Mouse (Mus musculus) liver, adult (tissue): ENCODE results near the gene Faap24.

ENCODE experiments used
- GATA4 ChIP-seq: IDR thresholded peaks from 2 replicates; pipeline ENCODE4 v1.6.1; 2014; ENCODE audit warnings: mild to moderate bottlenecking, low read length; ENCODE audit not compliant: insufficient replicate concordance

Faap24 gene

GRCm38 (mm10) chr7:35379492-35380119 lies 17.0 kb downstream of the Faap24 start:
- TF ChIP-seq GATA4: no peak

DNA sequence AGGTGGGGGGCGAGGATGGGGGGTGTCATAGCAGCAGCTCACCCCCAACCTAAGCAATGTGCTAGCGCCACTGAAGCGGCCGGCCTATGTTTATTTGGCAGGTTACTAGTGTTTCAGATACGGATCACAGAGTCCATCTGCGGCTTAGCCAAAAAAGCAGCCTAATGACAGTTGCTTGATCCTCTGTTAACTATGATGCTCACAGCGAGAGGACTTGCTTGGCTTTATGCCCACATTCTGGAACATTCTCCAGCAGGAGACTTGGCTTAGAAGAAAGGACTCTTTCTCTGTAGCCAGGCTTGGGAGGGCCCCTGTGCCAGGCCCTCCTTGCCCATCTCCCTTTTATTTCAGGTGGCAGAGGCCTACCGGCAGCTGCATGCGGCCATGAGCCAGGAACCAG lies 20.0 kb downstream of the Faap24 start:
- no peak for TF ChIP-seq GATA4

DNA sequence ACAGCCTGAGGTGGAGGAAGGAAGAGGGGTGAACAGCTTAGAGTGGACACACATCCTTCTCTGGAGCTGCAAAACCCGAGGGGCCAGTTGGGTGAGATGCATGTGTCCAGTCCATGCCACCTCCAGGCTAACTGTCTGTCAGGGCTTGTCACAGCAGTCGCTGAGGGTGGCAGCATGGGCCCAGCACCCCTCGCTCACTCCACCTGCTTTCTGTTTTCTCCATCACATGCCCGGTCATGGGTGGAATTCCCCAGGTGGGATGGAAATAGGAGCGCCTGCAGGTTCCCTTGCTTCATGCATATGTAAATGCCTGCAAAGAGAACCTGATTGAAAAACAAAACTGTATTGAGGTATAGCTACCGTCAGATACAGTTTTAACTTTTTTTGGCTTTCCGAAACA lies 22.4 kb downstream of the Faap24 start:
- TF ChIP-seq GATA4: no peak

- TF ChIP-seq GATA4: peak; percentile 67; the same call in 1 of the 2 replicates
Observed at GRCm38 (mm10) chr7:35373146-35373989, 23.3 kb downstream of the Faap24 start.

DNA sequence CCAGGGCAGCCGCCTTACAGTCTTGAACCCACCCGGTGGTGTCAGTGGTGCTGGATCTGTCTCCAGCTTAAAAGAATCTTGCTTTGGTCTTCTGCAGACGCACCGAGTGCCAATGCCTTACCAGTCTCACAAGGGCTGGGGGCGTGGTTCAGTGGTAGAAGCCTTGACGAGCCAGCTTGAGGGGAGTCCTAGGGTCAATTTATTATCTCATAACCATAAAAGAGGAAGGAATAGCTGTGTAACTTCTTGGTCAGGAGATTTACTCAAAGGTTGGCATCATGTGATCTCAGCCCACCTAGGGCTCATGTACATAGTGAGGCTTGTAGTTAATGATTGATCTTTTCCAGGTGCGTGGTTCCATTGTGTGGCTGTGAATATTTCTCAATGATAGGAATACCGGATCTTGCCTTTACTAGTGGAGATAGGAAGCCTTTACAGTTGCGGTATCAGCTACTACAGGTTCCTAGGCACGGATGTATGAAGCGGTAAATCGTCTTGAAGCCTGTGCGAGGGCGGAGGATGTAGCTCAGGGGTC lies 24.1 kb downstream of the Faap24 start:
- TF ChIP-seq GATA4: no peak

DNA sequence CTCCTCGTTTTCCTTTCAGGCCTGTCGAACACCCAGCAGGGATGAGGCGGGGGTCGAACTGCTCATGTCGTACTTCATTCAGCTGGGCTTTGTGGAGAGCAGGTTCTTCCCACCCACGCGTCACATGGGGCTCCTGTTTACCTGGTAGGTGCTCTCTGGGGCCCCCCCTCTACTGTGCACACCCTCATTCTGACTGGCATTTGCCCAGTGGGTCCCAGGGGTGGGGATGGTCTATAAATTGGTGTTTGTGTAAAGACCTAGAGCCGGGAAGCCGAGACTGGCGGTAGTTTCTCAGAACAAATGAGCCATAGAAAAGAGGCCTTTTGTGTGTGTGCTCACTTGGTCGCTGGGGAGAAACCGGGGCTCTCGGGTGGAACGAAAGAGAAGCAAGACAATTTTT lies 25.5 kb downstream of the Faap24 start:
- TF ChIP-seq GATA4: no peak

GRCm38 (mm10) chr7:35365161-35365910 lies 31.3 kb downstream of the Faap24 start:
- TF ChIP-seq GATA4: no peak

DNA sequence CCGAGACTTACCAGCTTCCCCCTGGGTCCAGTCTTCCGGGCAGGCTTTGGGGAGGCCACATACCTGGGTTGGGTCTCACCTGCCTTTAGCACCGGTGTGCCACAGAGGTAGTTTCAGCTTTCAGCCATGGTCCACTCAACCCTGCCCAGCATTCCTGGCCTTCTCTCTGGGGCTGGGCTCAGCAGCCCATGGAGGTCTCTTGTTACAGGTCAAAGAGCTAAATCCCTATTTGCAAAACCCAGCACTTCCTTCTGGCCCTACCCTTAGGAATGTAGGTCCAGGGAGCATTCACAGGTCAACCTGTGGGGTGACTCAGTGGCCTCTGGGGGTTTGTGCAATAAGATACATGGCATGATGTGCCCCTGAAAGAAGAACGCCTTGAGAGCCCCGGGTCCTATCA lies 33.8 kb downstream of the Faap24 start:
- TF ChIP-seq GATA4: no peak

DNA sequence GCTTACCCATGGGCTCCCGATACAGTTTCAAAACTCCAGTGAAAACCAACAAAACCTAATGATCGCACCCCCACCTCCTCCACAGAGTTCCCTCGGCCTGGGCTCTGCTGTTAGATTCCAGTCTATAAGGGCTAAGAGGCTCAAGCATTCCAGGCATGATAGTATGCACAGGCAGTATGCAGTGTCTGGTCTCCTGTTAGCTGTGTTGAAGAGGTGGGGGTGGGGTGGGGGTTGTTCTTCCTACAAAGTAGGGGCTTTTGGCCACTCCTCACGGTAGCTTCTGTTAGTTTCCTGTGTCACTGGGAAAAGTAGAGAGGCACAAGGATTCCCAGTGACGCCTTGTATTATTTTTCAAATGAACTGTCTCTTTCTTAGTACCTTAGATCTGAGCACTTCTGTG lies 34.4 kb downstream of the Faap24 start:
- TF ChIP-seq GATA4: no peak

GRCm38 (mm10) chr7:35357621-35358020 lies 39.0 kb downstream of the Faap24 start:
- no peak for TF ChIP-seq GATA4

DNA sequence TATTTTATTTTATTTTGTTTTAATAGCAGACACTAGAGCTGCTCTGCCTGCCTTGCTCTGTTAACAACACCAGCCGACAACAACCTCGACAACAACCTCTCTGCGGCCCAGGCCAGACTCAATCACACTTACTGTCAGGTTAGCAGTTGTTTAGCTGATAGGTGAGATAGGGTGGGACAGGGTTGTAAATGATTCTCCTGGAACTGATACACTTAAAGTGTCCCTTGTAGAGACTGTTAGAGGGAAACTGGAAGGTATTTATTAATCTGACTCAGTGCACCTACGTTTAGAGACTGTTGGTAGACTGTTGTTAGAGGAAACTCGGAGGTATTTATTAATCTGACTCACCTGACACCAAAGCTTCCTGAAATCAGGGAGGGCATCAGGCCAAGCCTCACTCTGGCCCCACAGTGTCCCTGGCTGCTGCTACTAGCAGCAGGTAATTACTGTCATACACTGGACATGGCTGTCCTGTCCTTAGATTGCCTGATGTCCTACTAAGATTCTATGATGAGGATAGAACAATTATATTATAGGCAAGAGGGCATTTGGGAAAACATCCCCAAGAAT lies 41.2 kb downstream of the Faap24 start:
- TF ChIP-seq GATA4: no peak

DNA sequence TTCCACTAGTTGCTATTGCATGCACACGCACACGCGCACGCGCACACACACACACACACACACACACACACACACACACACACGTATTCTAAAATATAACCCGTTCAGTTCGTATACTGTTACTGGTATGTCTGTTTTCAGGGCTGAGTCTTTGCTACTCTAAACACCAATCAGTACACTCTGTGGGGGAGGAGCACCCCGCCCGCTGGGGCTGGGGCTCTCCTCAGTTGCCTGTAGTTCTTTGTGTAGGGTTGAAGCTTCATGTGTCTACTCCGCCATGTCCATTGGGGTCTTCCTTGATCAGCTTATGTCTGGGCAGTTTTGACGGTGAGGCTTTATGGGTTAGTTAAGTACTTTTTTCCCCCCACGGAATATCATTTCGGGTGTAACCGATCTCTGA lies 43.3 kb downstream of the Faap24 start:
- TF ChIP-seq GATA4: no peak

- no peak for TF ChIP-seq GATA4
Observed at GRCm38 (mm10) chr7:35351155-35351554, 45.5 kb downstream of the Faap24 start.

DNA sequence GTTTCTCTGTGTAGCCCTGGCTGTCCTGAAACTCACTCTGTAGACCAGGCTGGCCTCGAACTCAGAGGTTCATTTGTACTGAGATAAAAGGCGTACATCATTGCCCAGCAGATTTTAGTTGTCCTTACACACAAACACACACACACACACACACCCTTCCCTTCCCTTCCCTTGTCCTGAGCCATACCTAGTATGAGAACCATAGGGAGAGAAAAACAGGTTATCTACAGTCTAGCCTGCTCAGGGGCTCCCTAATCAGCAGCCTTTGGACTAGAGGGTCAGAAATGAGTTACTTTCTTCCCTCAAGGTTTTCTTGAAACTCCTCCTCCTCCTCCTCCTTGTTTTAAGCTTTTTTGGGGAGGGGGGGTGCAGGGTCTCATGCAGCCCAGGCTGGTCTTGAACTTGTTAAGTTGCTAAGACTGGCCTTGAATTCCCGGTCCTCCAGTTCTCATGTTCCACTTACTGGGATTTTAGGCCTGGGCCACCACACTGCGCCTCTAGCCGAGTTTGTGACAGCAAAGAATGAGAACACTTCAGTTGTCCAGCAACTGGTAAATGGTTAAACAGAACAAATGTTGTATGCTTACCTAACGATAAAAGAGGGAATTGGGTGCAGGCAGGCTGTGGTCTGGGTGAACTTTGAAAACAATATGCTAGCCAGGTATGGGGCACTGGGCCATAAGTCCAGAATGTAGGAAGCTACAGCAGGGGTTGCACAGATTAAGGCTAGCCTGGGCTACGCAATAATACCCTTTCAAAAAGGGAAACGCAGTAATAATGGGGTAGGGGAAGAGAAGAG lies 46.6 kb downstream of the Faap24 start:
- TF ChIP-seq GATA4: no peak
